Mouse (Mus musculus) induced T-regulatory cell, adult 2 months (primary cell): ENCODE measurements around the gene Il1rapl2.

ENCODE experiments used
- DNase-seq: peaks from one replicate; pipeline ENCODE4 v3.0.0-alpha.2; 2012; ENCODE audit warnings: low read depth

Gene Il1rapl2

DNA sequence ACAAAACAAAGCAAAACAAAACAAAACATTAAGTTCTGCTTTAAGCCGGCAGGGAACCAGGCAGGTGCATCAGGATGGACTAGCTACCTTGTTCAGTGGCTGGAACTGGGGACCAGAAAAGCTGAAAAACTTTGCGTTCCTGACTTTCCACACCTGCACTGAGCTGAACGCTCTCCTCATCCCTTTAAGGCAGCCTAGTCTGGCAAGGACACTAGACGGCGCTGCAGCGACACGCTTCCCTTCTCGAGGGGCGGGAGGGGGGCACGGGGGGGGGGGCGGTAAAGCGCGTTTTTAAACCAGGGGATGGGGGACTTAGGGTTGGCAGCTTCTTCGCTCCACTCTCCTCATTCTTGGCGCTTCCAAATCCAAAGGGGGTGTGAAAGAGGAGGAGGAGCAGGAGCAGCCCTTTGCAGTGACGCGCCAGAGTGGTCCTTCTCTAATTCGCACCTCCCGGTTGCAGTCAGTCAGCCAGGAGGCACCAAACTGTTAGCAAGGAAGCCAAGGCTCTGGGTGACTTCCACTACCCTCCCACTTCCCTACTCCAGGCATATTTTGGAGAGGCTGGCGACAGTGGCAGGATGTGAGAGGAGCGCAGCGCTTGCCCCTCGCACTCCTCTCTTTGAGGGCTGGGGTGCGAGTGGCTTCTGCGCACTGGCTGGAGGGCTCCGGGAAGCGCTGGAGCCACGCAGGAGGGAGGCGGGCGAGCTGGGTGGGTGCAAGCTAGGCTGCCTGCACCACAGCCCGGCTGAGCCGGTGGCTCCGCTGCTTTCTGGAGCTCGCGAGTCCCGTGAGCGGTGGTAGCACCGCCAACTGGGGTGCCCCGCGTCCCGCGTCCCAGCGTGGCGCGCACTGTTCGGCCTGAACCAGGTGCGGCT is at the start of gene Il1rapl2:
Gene Il1rapl2 (plus strand): TSS at position 288 of the 875 bp plus-strand sequence.
- no peak for DNase-seq

DNA sequence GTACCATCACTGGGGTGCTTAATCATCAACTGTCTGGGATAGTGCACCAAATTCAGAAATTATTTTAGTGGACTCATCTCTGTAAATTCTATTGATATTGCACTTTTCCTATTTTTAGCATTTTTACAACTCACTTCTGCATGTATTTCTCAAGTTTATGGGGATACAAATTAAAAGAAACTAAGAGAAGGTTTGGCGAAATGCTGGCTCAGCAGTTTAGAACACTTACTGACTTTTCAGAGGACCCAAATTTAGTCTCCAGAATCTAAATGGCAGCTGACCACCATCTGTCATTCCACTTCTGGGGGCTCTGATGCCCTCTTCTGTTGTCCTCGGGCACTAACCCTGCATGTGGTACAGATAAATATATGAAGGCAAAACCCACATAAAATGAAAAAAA is 22.1 kb upstream of the Il1rapl2 start:
- no peak for DNase-seq

DNA sequence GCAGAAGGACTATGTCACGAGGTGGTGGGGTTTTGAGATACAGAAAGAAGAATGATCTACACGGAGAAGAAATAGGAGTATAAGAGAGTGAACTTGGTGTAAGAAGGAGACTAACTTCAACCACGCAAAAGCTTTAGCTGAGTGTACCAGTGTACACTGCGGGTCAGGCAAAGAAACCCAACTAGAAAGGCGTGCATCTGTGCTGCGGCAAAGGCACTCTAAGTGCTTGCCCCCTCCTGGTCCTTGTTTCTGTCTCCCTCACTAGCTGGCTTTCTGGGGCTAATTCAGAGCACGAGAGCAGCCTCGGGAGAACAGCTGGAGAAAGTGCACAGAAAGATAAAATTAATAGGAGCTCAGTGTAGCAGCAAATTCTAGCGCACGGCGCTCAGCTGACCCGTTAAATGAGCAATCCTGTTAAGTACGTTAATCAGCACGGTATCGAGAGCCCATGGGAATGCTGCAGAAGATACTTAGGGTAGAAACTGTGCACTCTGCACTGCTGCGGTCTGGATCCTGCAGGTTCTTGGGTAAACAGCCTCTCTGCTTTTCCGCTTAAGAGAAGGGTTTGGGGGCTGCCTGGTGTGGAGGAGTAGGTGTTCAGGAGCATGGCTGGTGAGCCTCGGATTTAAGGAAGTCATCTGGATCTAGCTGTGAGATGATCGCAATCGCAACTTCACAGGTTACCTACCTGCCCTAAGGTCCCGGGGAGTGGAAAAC is 778 bp upstream of the Il1rapl2 start:
- no peak for DNase-seq

DNA sequence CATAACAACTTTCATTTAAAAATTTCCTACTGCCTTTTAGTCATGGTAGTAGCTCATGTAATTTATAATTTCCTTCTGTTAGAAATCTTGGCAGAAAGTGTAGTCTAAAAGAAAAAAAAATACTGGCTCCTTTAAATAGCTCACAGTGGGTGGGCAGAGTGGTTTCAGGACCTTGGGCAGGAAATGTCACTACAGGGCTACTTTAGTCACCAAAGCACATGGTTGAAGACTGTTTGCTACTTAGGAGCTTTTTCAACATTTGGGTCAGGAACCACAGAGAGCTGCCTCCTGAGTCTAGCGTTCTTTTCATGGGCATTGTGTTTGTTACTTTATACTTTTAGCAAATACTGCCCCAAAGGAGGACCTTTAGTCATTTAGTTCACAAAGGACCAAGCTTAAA is 12.2 kb downstream of the Il1rapl2 start:
- DNase-seq: no peak

DNA sequence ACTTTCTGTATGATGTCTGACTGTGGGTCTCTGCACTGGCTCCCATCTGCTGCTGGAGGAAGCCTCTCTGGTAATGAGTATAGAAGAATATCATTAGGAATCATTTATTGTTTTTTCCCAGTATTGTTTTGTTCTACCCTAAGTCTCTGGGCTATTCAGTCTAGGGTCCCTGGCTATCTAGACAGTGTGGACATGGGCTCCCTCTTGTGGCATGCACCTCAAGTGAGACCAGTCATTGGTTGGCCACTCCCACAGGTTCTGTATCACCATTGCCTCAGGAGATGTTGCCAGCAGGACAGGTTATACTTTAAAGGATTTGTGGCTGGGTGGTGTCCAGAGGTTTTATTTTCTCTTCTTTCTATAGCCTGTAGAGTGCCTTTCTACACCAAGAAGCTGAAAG is 50.3 kb downstream of the Il1rapl2 start:
- no peak for DNase-seq

DNA sequence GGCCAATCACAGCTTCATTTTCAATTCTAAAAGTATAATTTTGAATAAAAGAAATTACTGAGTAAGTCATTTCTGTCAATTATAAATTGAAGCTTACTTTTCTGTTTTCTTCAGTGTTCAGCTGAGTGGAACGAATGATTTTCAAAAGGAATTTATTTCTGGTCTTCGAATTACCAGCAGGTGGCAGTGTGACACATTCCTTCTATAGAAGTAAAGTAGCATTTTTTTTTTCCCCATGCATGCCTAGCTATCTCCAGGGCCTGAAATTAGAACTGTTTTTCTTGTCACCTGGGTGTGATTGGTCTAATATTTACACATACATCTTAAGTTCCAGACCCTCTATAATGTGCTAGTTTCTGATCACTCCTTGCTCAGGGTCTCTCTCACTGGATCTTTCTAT is 96.6 kb downstream of the Il1rapl2 start:
- no peak for DNase-seq

DNA sequence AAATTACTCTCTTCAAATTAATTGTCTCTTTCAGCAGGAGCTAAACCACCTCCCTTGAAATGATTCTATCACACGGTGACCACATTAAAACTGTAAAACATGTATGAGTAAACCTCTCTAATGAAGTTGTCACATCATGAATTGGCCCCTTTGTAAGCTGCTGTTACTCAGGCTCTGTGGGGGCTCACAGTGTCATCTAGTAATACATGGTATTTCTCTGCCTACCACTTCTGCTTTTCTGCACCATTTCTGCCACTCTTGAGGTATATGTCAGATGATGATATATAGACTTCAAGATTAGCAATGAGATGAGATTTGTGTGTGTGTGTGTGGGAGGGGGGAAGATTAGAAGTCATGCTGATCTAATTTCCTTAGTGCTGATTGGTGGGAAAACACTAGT is 117.6 kb downstream of the Il1rapl2 start:
- no peak for DNase-seq

DNA sequence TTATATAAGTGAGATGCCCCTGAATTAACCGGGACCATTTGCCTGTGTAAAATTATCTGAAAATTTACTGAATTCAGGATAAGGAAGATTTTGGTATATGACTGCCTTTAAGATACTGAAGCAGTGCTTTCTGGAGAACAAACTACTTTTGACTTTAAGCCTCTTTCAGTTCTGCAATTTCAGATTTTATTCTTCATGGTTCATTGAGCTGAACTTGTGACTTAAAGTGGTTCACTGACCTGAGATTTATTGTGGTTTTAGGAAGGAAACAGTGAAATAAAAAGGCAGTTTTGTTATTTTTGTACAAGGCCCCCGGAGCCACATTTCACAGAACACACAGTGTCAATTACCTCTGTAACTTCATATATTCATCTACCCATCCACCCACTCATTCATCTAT is 129.6 kb downstream of the Il1rapl2 start:
- no peak for DNase-seq

DNA sequence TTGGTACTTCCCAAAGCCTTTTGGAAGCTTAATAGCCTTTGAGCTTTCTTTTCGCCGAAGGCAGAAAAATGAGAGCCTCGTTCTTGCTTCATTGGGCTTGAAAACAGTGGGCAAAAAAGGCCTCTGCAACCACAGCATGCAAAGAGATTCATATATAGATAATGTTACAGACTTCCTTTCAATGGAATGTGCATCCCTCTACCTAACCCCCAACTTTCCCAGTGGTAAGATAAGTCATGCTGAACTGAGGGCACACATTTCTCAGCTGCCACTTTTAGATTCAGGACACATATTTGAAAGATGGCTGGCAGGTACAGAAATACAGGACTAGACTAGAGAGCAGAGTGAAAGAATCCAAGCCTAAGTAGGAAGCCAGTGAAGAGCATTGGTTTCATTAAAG is 185.1 kb downstream of the Il1rapl2 start:
- DNase-seq: no peak

DNA sequence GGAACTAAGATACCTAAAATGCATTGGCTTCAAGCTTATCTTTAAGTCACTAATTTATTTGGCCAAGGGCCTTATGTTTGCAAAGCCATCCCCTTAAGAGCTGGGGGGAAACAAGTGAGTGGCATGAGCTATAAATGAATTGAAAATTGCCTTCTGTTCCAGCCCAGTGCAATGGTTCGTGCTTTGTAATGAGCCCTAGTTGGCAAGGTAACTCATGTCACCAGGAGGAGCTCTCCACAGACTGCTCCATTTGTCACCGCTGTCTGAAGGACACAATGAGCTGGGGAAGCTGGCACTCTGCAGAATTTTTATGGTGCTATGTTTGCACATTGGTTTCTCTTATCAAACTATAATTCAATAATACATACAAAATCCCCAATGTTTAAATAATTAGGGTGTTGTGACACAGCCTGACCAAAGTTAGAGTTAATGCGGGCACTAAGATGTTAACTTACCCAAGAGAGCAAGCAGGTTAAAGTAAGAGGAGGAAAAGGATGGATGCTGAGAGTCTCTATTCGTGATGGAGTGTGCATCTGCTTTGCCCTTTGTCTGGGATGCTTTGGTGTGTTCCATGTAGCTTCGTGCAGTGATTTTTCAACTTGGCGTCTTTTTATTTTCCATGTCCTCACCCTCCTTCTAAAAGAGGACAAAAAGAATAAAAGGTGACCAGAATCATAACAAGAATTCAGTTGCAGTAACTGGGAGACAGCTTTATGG is 235.2 kb downstream of the Il1rapl2 start:
- DNase-seq: no peak

DNA sequence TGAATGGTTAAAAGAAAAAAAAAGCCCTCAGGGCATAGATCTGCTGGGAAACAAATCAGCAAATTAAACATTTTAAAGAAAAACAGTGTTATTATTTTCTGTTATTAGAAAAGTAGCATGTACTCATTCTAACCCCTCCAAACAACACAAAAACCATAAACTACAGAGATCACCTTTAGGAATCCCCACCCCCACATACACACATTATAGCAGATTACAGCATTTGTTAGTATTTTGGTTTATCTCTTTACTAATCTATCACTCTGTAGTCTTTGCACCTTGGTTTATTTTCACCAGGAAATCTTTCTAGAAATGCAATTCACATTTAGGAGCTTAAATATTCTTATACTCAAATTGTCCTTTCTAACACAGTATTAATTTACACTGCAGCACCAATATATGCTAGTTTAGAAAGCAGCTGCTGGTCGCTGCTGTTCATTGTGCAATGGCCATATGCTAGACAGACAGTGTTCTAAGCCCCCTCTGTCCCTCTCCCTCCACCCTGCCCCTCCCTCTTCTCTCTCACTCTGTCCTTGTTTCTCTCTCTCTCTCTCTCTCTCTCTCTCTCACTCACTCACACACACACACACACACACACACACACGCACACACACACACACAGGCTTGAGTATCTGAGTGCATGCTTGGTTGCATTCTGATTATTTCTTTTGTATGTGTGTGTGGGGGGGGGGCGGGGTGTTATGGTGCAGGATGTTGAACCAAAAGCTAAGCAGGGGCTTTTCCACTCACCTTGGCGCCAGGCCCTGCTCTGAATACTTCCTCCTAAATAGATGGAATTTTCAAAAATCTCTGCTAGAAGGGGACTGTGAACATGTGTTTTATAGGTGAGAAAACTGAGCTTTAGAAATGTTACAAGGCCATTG is 236.1 kb downstream of the Il1rapl2 start:
- no peak for DNase-seq

DNA sequence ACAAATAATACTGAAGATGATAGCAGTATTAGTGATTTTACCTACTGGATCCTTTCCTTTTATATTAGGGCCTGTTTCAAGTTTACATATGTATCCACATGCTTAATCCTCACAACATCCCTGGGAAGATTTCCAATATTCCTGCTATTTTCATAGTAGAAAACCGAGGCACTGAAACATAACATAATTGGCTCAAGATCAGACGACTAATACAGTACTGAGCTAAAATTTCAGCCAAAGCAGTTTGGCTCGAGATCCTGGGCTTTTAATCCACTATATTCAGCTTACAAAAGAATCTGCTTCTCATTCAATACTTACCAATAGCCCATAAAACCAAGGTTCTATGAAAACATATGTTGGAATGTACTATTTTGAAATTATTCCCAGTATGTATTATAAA is 239.1 kb downstream of the Il1rapl2 start:
- no peak for DNase-seq

DNA sequence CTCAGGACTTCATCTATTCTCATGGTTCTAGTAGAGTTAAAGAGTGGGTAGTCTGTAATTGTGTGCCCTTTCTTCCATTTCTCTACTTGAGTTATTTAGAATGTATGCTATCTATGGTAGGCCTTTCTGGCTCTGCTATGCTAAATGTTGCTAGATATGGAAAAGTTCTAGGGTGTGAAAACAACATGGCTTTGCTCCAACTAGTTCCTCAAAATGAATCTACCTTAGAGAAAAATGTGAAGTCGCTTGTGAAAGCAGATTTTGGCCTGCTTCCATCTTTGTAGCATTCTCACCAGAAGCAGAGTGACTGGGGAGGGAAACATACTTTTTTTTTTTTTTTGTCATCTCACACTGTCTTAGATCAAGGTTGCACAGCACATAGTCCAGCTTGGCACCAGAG is 241.7 kb downstream of the Il1rapl2 start:
- DNase-seq: no peak

DNA sequence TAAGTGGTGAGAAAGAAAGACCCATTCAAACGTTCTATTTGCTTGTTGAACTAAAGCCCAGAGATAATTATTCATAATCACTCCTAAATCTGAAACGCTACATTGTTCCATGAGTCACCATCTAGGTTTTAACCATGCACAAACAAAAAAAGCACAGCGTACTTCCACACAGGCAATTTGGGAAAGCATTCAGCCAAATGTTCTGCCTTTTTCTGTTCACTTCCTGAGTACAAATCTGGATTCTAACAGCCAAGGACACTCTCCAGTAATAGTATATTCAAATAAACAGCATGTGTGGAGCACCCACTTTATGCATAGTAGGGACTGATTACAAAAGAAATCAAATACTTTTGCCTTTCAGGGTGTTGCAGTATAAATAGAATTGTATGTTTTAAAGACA is 278.5 kb downstream of the Il1rapl2 start:
- DNase-seq: no peak

DNA sequence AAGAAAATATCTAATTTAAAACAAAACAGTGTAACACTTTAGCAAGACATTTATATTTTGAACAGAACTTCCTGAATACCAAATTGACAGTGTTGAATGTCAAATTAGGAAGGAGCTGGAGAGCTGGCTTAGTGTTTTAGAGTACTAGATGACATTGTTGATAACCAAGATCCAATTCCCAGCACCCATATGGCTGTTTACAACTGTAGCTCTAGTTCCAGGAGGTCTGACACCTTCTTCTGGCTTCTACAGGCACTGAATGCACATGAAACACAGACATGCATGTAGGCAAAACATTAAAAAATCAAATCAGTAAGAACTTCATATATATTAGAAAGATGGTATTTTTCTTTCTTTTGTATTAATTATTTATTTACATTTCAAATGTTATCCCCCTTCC is 353.1 kb downstream of the Il1rapl2 start:
- DNase-seq: no peak

DNA sequence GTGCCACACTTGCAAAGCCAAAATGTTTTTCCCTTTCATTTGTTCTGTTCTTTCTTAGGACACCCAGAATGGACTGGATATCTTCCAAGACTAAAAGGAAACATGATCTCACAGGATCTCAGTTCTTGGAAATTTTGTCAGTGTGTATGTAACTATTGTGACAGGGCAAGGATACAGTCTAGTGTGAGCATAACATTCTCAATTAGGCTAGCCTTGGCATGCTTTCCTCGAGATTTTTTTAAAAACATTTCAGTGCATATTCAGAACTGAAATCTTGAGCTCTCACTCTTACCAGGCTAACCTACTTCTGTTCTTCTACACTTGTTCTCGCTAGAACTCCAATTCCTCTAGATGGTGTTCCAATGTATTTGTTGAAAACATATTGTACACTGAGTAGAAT is 356.4 kb downstream of the Il1rapl2 start:
- DNase-seq: no peak

DNA sequence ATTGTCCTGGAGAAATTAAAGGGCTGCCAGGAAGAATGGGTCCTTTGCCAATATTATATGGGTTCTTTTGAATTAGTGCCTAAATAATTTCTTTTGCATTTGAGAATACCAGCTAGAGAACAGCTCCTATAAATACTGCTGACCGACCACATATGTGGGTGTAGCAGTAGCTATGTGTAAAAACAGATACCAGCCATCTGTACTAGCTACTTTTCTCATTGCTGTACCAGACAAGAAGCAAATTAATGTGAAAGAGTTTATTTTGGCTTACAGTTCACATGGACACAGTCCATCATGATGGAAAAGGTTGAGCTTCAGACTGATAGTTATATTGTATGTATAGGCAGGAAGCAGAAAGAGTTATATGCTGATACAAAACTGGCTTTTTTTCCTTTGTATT is 377.3 kb downstream of the Il1rapl2 start:
- no peak for DNase-seq

DNA sequence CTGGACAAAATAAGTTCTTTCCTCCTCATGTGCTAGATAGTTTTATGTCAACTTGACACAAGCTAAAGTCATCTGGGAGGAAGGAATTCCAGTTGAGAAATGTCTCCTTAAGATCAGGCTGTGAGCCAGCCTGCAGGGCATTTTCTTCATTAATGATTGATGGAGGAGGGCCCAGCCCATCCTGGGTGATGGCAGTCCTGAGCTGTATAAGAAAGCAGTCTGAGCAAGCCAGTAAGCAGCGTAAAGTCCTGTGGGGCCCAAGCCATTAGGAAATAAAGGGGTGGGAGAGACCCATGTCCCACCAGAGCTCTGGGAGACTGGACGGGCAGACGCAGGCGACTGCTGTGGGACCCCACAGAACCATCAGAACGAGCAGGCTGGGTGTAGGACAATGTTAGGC is 400.9 kb downstream of the Il1rapl2 start:
- DNase-seq: no peak

DNA sequence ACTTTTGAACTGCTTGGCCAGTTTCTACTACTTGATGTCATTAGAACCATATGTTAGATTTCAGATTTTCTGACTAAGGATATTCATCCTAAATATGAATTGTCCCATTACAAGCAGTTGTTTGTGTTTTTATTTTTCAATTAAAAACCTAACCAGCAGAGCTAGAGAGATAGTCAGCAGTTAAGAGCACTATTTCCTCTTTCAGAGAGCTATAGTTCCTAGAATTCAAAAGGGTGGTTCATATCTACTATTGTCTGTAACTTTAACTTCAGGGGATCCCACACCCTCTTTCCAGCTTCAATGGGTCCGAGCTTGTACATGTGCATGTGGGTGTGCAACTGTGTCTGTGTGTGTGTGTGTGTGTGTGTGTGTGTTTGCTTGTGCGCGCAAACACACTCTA is 472.7 kb downstream of the Il1rapl2 start:
- no peak for DNase-seq

DNA sequence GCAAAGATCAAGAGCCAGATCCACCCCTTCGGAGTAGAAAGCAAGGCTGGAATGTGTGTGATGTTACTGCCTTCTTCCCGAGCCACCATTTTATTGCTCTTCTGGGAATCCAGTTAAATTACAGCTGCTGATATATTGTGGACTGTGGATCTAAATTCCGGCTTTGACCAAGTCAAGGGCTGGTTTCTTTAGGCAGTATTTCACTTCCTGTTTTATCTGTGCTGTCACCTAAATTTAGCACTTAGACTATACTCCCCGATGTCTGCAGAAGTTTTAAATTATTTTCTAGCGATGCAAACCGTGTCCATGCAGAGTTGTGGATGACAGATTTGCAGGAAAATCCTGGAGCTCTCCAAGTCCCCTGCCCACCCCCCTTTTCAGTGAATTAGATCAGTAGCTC is 533.5 kb downstream of the Il1rapl2 start:
- DNase-seq: no peak

DNA sequence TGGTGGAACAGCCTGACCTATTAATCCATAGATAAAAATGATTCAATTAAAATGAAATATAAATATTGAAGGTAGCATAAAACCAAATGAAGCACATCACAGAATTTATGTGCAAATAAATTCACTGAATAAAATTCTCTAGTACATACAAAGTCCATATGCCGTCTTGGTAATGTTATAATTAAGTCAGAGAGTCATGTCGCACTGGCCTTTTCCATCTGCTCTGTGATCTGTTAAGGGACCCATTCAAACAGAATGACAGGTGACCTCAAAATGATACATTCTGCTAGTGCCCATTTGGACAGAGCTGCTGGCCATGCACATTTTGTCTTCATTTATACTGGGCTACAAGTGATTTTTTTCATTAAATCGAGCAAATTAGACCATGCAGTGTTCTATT is 534.3 kb downstream of the Il1rapl2 start:
- DNase-seq: no peak

DNA sequence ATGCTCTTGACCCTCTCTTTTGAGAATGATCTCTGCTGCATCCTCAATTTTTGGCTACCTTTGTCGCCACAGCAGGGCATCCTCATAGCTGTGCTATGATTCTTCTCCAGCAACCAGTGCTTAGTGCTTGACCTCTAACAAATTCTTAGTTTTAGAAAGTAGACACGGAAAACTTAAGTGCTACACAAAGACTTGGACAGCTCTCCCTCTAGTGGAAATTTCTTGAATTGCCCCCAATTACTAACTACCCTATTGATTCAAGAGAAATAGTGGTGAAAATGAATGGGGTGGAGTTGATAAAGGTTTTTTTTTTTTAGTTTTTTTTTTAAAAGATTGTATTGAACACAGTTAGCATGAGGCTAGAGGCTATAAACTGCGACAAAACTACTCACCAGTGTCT is 599.7 kb downstream of the Il1rapl2 start:
- DNase-seq: no peak
